Mouse (Mus musculus) heart, embryonic 16.5 days (tissue): Measurements from ENCODE around the gene Zfp975. TPM values are rescaled to one million over a fixed set of nuclear protein-coding genes. Genes with fewer than 3 reads are reported as not detected.
A peak's percentile ranks its signal among the peaks of the same experiment; 100 is the strongest.
"Not testable (repeated sequence)": the region's sequence is repeated elsewhere in the genome, so short reads cannot be mapped to it uniquely, and the experiment has no call there.

ENCODE experiments used
- ATAC-seq: fragments of 200-750 bp; cut with Nextera tagmentation; replicated peaks from 2 replicates; pipeline ENCODE4 v1.8.0; 2017; ENCODE audit warnings: moderate number of reproducible peaks; ENCODE audit not compliant: insufficient read depth, low FRiP score; ENCODE audit errors: extremely low read depth
- H3K27ac ChIP-seq: fragments of 300-500 bp; sonication (generic); 2 replicates; pipeline ENCODE4 v1.5.1; 2014; ENCODE audit warnings: mild to moderate bottlenecking, low read length, control low read depth, moderate library complexity
- H3K27me3 ChIP-seq: fragments of 300-500 bp; sonication (generic); 2 replicates; pipeline ENCODE4 v1.6.1; 2014; ENCODE audit warnings: low read length, mixed read lengths; ENCODE audit not compliant: control insufficient read depth, insufficient read depth
- H3K36me3 ChIP-seq: fragments of 300-500 bp; sonication (generic); 2 replicates; pipeline ENCODE4 v1.6.1; 2014; ENCODE audit not compliant: control insufficient read depth, insufficient read depth
- H3K4me1 ChIP-seq: fragments of 300-500 bp; sonication (generic); 2 replicates; pipeline ENCODE4 v1.6.1; 2014; ENCODE audit warnings: low read length, mixed read lengths; ENCODE audit not compliant: control insufficient read depth, insufficient read depth
- H3K4me2 ChIP-seq: fragments of 300-500 bp; sonication (generic); 2 replicates; pipeline ENCODE4 v1.6.1; 2014; ENCODE audit warnings: low read depth, mild to moderate bottlenecking, control low read depth, low read length
- H3K4me3 ChIP-seq: fragments of 300-500 bp; sonication (generic); 2 replicates; pipeline ENCODE4 v1.5.1; 2014; ENCODE audit warnings: mild to moderate bottlenecking, control low read depth, low read length
- H3K9ac ChIP-seq: fragments of 300-500 bp; sonication (generic); 2 replicates; pipeline ENCODE4 v1.6.1; 2014; ENCODE audit warnings: low read length, control low read depth
- H3K9me3 ChIP-seq: fragments of 300-500 bp; sonication (generic); replicated peaks from 2 replicates; pipeline ENCODE4 v1.6.1; 2016; ENCODE audit warnings: low read length; ENCODE audit not compliant: control insufficient read depth
- WGBS: fragments of 180-500 bp; shearing (Covaris S2); extraction: QIAGEN DNeasy Blood & Tissue Kit; methylation state at CpG from one replicate; pipeline ENCODE4 v1.1.7; 2014; 5-methylcytosine and 5-hydroxymethylcytosine counted together
- polyA plus RNA-seq: library from polyadenylated mRNA; unstranded; fragments of >200 nt; fragmentation: Nextera tagmentation; extraction: Ambion mirVana; gene quantifications from 2 replicates; pipeline ENCODE4 v1.2.1, GENCODE M21; 2015

The Zfp975 gene
- 5.9 and 6.2 TPM in 2 replicates for polyA plus RNA-seq

- peak within 1 kb of the TSS; percentile 66 for H3K4me2 ChIP-seq
- H3K27me3 ChIP-seq, H3K36me3 ChIP-seq, H3K9me3 ChIP-seq, H3K4me1 ChIP-seq: not testable (repeated sequence)
- peak within 1 kb of the TSS; percentile 74 for H3K9ac ChIP-seq
- ATAC-seq, result peak; percentile 100
- H3K4me3 ChIP-seq, result peak within 1 kb of the TSS; percentile 71
- WGBS, result under 1% methylated on average over 23 of the region's 23 CpGs
- peak within 1 kb of the TSS; percentile 67 for H3K27ac ChIP-seq
Measured at GRCm38 (mm10) chr7:42692362-42693158, at the start of gene Zfp975. Gene Zfp975 (minus strand): TSS chr7:42692742.

GRCm38 (mm10) chr7:42738536-42739210 lies 46.1 kb upstream of the Zfp975 start:
- no peaks in the 10 kb centered on the region for H3K36me3 ChIP-seq
- no peak overlapping the region for H3K4me3 ChIP-seq
- H3K9ac ChIP-seq, result no peak overlapping the region
- no peaks in the 10 kb centered on the region for H3K27me3 ChIP-seq
- WGBS, result 76% methylated on average over 10 of the region's 10 CpGs
- no peak for ATAC-seq
- peaks cover 17% of the 10 kb centered on the region; the same call in 1 of the 2 replicates for H3K9me3 ChIP-seq
- no peaks in the 10 kb centered on the region for H3K4me1 ChIP-seq
- H3K4me2 ChIP-seq, result no peak overlapping the region
- H3K27ac ChIP-seq, result no peak overlapping the region

GRCm38 (mm10) chr7:42726917-42727316 lies 34.4 kb upstream of the Zfp975 start, which contains the start of gene Gm17067:
Gene Gm17067 (minus strand): TSS chr7:42727017.
- H3K36me3 ChIP-seq, H3K27me3 ChIP-seq, H3K9me3 ChIP-seq, H3K4me1 ChIP-seq, H3K4me3 ChIP-seq, H3K9ac ChIP-seq, ATAC-seq, H3K27ac ChIP-seq, H3K4me2 ChIP-seq: not testable (repeated sequence)
- 71% methylated on average over 4 of the region's 4 CpGs for WGBS

DNA sequence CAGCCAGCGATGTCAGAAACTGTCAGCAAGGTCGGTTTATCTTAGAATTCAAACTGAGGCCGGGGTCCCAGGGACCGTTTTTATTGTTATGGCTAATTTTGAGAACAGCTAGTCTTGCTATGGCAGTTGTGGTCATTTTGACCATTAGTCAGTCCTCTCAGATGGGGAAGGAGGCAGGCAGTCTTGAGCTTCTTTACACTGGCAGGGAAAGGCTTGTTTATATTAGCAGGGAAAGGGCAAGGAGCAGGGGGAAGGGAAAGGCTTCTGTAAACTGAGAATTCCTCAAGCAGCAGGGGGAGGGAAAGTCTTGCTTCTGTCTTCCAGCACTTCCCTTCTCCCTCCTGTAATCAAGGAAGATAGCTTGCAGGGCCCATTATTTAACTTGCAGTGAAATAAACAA lies 709 bp upstream of the Zfp975 start:
- H3K4me3 ChIP-seq, result peak overlapping the region; percentile 71
- under 1% methylated on average over 4 of the region's 4 CpGs for WGBS

GRCm38 (mm10) chr7:42680081-42680480 lies 12.5 kb downstream of the Zfp975 start:
- H3K4me2 ChIP-seq, H3K36me3 ChIP-seq, H3K9ac ChIP-seq, H3K9me3 ChIP-seq, H3K27ac ChIP-seq, H3K4me3 ChIP-seq, H3K4me1 ChIP-seq, H3K27me3 ChIP-seq, ATAC-seq: not testable (repeated sequence)
- WGBS, result 88% methylated on average over 6 of the region's 6 CpGs

More for the DNA sequence above, 709 bp upstream of the Zfp975 start:
- not testable (repeated sequence) for ATAC-seq, H3K27me3 ChIP-seq, H3K4me1 ChIP-seq, H3K36me3 ChIP-seq, H3K9me3 ChIP-seq
- H3K27ac ChIP-seq, result peak overlapping the region; percentile 67; the same call in 1 of the 2 replicates
- H3K9ac ChIP-seq, result peak overlapping the region; percentile 74
- peak overlapping the region; percentile 66 for H3K4me2 ChIP-seq

- not testable (repeated sequence) for ATAC-seq, H3K9me3 ChIP-seq, H3K36me3 ChIP-seq, H3K27me3 ChIP-seq, H3K4me3 ChIP-seq, H3K4me2 ChIP-seq, H3K4me1 ChIP-seq, H3K27ac ChIP-seq, H3K9ac ChIP-seq
Measured at GRCm38 (mm10) chr7:42679646-42680045, 12.9 kb downstream of the Zfp975 start.

DNA sequence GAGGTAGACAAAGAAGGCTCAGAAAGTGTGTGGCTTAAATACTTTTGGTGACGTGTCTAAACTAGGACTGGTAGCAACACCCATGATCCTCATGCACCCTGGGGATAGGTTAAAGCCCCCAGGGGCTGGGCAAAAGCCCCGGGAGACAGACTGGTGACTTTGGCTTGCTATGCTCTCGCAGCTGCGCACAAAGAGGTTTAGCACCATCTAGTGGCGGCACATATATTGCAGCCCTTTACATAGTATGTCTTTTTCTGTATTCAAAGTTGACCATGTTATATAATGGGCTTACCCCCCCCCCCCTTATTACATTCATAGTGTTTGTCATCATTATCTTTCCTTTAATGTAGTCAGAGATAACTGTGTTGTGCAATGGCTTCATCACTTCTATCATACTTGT lies 32.4 kb downstream of the Zfp975 start:
- H3K27ac ChIP-seq, H3K9me3 ChIP-seq, ATAC-seq, H3K4me2 ChIP-seq, H3K9ac ChIP-seq, H3K4me1 ChIP-seq, H3K27me3 ChIP-seq, H3K4me3 ChIP-seq: not testable (repeated sequence)
- peaks cover 13% of the 10 kb centered on the region for H3K36me3 ChIP-seq
- whole genome bisulfite sequencing, result 80% methylated on average over 4 of the region's 5 CpGs

DNA sequence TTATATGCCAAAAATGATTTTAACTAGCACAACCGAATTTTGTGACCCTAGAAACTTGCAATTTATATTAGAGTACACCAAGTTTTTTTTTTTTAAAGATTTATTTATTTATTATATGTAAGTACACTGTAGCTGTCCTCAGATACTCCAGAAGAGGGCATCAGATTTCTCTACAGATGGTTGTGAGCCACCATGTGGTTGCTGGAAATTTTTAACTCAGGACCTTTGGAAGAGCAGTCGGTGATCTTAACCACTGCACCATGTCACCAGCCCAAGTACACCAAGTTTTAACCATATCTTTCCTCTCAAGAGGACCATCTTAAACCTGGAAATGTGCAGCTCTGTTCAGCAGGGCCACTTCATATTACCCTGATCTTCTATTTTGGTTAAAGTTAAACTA lies 37.3 kb downstream of the Zfp975 start:
- not testable (repeated sequence) for H3K36me3 ChIP-seq, H3K9ac ChIP-seq, H3K27ac ChIP-seq, H3K4me3 ChIP-seq, H3K4me2 ChIP-seq, H3K9me3 ChIP-seq, ATAC-seq, H3K27me3 ChIP-seq, H3K4me1 ChIP-seq
- WGBS, result 56% methylated on average over 2 of the region's 2 CpGs

- Histone ChIP-seq H3K9ac (peak overlapping the region; percentile 71; the same call in 1 of the 2 replicates), H3K4me2 (peak overlapping the region; percentile 63), H3K4me3 (peak overlapping the region; percentile 64)
- ATAC-seq, H3K27ac ChIP-seq, H3K36me3 ChIP-seq, H3K4me1 ChIP-seq, H3K9me3 ChIP-seq, H3K27me3 ChIP-seq: not testable (repeated sequence)
- WGBS, result 16% methylated on average over 3 of the region's 3 CpGs
Measured at GRCm38 (mm10) chr7:42643120-42643620, 49.4 kb downstream of the Zfp975 start.
